Mouse (Mus musculus) MEL-GATA-1-ER (cell line): ENCODE results near the gene Hoxd9.

Experiments
- DNase-seq: peaks from one replicate; pipeline ENCODE4 v3.0.0-alpha.2; 2012; ENCODE audit warnings: low read depth; ENCODE audit errors: extremely low read depth

Gene Hoxd9

DNA sequence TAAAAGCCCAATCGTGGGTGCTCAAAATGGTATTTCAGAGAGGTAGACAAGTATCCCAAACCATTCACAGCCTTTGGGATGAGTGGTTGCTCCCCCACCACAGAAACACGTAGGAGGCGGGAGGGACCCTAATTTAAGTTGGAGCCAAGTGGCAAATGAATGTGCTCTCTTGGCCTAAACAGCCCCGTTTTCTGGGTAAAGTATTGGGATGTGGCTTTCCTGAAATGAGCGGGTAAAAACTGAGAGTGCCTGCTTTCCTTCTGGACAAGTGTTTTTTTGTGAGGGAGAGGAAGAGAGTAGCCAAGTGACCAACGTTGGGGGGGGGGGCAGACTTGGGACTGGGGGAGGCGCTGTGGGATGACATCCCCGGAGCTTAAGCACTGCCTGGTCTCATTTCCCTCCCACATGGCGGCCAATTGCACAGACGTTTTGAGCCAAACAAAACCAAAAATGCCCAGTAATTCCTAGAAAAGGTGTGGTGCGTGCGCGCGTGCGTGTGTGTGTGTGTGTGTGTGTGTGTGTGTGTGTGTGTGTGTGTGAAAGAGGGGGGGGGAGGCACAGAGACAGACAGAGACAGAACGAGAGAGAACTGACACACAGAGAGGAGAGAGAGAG lies 13.5 kb downstream of the Hoxd9 start:
- no peak for DNase-seq

DNA sequence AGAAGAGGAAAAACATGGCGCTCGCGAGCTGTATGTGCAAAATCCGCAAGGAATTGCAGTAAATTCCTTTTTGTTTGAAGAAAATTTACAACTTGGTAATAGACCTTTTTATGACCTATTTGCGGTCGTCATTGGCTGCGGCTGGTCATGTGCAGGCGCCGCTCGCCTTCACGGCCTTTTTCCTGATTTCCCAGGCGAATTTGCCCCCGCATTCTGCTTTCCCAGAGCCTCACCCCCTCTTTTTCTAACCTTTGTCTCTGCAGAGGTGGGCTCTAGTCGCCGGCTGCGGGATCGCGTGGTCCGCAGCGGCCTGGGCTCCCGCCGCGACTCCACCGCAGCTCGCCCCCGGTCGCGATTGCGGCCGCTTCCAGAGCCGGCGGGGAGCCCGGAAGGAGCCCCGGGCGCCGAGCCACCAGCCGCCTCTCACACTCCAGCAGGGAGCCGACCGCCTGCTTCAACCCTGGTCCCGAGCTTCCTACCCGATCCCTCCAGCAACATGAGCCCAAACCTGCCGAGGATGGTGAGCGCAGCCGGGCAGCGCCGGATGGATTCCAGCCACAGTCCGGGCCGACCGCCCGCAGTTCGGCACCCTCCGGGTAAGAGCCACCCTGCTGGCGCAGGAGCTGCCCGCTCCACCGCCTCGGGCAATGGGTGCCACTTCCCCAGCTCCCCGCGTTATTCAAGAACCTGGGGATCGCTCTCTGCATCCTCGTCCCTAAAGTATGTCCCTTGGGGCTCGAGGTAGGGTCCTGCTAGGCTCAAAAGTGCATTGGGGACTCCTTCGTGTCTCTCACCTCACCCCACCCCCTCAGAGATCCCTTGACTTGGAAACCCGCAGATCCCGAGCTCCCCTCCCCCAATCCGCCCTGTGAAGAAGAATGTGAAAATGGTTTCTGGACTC lies 14.4 kb downstream of the Hoxd9 start, which contains the start of the genes Hoxd3 and Hoxd4:
Hoxd3 (plus strand) TSS at position 207 of the 901 bp plus-strand sequence.
Hoxd4 (plus strand) TSS at position 209 of the 901 bp plus-strand sequence.
- no peak for DNase-seq

DNA sequence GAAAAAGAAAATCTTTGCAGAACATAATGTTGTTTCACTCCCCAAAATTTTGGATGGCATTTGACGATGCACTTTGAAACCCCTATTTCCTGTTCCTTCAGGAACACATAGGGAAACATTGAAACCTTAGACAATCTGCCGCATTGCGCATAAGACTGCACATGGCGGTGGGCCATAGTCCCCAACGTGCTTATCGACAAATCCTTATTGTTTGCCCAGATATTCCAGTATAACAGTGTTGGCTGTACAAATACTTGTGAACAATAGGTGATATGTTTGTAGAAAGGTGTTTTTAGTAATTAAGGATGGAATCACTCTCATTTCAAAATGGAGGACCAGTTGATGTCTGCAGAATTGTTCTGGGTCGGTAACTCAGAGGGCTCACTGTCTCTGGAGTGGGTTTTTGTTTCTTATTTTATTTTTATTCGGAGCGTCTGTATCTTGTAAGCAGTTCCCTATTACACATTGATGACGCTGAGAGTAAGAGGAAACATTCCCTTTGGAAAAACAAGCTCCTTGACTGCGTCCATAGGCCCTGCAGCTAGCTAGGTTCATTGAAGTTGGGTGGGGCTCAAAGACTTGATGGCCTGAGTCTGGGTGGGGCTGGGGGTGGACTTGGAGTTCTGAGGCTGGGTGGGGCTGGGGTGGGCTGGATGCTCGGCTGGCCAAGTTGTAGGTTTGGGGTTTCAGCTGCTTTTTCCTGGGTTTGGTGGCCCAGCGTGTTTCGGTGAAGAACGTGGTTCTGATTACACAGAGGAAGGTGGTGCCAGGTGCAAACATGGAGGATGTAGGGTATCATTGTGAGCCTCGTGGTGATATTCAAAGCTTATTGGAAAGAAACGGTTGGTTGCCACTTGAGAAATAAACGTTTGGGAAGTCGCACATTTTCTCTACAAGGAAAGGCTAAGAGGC lies 16.0 kb downstream of the Hoxd9 start:
- DNase-seq: no peak

DNA sequence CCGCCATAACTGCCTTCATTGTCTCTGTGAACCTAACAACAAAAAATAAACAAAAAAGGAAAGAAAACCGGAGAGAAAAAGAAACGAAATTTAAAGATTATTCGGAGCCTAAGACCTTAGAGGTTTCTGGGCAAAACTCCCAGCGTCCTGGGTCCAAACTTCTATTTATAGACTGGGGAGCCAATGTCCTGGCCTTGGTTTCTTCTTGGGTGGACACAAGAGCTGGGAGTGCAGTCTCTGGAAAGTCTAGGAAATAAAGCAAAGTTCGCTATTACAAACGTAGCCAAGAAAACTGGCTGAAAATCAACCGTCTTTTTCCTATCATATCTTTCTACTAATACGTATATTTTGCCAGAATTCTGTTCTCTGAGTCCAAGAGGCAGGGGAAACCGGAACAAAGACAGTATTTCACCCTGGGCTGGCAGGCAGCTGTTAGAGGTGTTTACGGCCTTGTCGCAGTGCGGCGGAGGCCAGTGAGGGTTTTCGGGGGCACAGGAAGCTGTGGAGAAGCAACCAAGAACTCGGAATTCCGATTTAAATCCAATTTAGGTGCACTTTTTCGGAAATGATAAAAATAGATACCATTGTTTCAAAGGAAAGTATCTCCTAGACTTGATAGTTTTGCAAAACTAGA lies 16.7 kb downstream of the Hoxd9 start:
- no peak for DNase-seq

DNA sequence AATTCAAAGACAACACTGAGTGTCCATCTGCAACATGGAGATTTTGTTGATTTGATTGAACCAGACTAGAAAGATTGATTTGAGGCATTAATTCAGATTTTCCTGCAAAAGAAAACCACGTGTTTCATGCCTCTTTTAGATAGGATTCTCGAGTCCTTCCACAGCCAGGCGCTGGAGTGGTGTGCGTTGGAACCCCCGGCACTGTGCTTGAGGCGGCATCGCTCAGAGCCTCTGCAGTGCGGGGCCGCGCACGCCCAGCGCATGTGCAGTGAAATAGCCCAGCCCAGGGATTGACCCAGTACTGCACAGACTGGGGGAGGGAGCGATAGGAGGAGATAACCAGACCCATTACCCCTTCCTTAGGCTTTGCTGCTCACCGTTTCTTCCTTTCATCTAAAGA lies 17.4 kb downstream of the Hoxd9 start:
- no peak for DNase-seq

DNA sequence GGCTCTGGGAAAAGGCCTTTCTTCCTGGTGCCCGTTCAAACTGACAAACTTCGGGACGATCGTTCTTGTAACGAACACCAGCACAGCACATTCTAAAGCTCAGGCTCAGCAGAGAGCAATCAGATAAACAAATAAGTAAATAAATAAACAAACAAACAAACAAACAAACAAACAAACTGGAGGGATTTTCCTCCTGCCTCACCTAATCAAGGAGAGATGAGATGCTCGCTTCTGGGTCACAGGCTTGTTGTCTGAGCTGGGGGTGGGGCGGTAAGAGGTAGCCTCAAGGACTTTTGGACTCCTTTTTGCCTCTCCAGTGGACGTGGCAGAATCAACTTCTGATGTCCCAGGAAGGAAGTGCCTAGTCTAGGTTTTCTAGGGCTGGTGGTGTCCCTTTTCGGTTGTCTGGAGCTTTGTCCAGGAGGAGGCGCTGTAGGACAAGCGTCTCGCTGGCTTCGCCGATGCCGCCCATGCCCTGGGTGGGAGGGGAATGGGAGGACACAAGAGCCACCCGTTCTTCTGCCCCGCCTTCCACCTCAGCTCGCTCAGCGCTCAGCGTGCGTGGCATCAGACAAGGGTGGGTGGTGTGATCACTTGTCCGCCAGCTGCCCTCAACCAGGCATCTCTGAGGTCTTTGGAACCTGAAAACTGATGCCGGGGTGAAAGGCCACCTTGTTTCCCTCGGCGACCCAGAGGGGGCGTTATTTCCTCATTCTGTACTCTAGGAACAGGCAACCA lies 18.1 kb downstream of the Hoxd9 start:
- peak; percentile 70 for DNase-seq

DNA sequence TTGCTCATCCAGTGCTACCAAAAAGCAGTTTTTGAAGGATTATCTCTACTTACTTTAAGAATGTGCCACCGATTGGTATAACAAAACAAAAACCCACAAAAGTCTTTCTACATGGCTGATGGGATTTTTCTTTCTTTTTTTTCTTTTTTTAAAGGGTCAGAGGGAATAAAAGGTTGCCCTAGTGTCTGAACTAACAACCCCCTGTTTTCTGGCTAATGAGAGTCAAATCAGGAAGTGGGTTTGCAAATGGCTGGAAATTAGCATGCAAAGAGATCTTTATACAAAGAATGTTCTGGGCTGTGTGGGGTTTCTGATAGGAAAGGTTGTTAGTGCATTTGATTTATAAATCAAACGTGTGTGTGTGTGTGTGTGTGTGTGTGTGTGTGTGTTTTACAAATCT lies 22.9 kb downstream of the Hoxd9 start:
- no peak for DNase-seq

DNA sequence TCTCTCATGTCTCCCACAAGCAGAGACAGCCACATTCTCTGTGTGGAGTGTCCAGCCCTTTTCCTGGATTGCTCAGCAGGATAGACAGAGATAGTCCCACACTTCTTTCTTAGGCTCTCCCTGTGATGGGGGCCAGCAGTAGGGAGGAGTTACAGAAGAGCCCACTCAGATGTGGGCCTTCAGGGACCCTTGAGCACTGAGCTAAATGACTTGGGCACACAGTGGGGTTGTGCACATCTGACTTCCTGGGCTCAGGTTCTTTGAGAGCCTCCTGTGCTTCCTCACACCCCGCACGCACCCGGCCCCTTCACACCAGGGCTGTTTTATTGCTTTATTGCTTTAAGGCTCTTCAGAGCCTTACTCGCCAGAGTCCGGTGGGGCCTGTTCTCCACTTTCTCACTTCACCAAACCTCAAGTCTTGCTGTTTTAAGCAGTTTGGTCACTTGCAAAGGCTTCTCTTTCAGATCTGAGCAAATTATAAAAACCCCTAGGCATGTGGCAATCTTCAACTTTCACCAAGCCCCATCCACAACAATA lies 23.5 kb downstream of the Hoxd9 start:
- no peak for DNase-seq

DNA sequence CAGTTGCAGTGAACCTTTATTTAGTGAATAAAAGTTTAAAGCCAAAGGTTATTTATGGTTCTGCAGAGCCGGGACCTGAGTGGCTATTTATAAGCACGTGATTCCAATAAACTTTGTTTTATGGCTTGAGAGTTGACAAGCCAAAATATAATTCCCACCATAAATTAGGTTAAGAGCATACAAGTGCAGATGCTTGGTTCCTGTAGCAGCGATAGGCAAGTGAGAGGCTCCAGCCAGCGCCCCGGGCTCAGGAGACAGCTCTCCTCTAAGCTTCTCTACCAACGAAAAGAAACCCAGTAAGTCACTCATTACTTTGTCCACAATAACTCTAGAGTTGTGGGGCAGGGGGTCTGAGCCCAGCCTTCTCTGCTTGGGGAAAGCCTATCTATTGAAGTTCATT lies 24.4 kb downstream of the Hoxd9 start:
- no peak for DNase-seq

DNA sequence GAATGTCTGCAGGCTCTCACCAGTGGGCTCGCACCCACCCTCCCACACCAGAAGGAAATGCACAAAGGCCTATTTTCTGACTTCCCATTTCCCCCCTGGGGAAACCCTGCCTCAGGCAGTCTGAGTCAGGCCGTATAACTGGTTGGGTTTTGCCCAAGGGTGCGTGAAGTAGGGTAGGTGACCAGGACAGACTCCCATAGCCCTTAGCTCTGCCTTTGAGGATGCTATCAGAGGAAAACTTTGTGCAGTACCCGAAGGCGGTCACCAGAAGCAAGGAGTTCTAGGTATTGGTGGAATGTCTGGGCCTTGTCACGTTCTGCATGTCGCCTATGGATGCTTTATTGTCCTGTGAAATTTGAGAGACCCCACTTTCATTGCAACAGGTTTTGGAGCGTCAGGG lies 25.4 kb downstream of the Hoxd9 start:
- no peak for DNase-seq

DNA sequence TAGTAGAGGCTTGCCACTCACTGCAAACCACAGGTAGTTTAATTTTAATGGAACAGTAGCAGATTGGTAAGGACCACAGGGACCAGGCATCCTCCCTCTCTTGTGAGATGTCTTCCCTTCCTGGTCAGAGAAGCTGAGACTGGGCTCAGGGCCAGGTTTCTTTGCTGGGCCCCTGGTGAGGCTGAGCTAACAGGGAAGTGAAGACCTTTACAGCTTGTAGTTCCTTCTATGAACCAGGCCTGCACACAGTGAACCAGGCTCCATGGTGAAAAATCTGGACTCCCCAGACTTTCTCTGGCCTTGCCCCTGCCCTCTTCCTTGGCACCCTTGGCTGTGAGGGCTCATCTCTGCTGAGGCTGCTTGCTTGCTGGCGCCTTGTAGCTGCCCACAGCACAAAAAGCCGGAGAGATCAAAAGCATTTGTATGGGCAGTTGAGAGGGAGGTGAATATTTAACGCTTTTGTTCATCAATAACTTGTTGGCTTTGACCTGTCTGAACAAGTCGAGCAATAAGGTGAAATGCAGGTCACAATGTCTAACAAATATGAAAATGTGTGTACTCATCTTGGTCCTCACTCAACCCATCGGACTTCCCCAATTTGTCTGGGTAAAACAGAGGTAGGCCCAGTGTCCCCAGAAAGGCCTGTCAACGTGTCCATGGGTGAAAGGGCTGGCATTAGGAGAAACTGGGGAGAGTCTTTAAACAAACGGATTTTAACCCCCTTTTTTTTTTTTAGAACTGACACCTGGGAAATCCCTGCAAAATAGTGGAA lies 26.9 kb downstream of the Hoxd9 start:
- DNase-seq: no peak

DNA sequence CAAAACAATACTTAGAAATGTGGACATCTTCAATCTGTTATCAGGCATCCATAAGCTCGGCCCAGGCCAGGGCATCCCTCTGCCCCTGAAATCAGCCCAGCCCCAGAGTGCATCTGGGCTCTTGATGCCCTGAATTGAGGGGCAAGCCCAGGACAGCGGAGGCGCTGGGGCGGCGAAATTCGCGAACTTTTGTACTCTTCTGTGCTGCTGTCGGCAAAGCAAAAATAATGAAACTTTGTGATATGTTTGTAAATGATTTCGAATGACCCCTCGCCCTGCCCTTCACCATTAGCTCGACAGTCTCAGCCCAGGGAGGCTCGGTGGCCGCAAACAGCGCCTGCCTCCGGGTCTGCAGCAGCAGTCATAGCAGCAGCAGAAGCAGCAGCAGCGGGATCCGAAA lies 27.6 kb downstream of the Hoxd9 start:
- DNase-seq: no peak

DNA sequence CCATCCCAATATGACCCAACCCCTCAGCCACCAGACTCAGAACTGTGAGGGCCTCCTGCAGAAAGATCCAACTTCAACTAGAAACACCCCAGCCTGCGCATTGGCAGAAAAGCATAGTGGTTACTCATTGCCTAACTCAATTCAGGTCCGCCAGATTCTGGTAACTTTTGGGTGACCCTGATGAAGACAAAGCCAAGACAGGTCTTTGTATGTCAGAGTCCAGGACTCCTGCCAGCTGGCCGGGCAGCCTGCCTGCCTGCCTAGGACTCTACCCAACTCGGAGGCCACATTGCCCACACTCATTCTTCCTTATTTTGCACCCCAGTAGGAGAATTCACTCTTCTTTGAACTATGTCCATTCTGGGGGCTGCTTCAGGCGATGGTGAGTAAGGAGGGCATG lies 29.0 kb downstream of the Hoxd9 start, which contains the start of gene Gm28230:
Gm28230 (plus strand) TSS at position 178 of the 400 bp plus-strand sequence.
- no peak for DNase-seq

DNA sequence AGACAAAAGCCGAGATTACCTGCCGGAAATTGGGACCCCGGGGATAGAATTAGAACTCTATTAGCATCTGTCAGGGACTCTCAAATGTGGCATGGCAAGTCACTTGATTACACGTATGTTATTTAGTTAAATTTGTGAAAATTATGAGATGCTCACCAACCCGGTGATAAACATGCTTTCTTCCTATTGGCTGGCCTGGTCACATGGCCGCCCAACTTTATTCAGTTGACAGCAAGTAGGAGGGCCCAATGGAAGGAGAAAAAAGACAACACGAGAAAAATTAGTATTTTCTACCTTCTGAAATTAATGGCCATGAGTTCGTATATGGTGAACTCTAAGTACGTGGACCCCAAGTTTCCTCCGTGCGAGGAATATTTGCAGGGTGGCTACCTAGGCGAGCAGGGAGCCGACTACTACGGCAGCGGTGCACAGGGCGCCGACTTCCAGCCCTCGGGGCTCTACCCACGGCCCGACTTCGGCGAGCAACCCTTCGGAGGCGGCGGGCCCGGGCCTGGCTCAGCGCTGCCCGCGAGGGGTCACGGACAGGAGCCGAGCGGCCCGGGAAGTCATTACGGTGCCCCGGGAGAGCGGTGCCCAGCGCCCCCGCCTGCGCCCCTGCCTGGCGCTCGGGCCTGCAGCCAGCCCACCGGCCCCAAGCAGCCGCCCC lies 29.6 kb downstream of the Hoxd9 start:
- DNase-seq: no peak

DNA sequence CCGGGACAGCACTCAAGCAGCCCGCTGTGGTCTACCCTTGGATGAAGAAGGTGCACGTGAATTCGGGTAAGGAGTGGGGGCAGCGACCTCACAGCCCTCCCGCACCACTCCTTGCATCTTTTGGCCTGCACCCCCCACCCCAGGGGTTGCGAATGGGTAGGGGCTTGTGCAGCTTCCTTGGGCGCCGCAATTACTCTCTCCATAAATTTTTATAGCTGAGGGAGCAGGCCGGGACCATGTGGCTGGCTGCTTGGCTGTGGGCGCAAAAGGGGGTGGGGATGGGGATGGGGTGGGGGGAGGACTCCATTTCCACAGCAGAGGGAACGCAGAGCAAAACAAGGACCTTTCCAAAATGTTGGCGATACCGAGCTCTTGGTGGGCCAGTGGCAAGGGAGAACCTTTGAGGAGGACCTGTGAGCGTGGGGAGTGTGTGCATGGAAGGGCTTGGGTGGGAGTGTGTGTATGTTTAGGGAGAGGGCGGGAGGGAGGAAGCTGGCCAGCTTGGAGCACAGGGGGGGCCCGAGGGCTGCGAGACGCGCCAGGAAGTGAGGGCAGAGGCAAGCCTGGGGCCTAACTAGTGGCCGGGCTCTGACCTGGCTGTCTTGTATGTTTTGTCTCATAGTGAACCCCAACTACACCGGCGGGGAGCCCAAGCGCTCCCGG lies 30.2 kb downstream of the Hoxd9 start:
- DNase-seq: no peak

DNA sequence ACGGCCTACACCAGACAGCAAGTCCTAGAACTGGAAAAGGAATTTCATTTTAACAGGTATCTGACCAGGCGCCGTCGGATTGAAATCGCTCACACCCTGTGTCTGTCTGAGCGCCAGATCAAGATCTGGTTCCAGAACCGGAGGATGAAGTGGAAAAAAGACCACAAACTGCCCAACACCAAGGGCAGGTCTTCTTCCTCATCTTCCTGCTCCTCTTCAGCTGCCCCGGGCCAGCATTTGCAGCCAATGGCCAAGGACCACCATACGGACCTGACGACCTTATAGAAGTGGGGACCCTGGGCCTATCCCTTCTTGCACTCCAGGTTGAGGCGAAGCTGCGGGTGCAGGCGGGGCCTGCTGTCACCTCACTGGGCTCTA lies 30.8 kb downstream of the Hoxd9 start:
- DNase-seq: no peak

DNA sequence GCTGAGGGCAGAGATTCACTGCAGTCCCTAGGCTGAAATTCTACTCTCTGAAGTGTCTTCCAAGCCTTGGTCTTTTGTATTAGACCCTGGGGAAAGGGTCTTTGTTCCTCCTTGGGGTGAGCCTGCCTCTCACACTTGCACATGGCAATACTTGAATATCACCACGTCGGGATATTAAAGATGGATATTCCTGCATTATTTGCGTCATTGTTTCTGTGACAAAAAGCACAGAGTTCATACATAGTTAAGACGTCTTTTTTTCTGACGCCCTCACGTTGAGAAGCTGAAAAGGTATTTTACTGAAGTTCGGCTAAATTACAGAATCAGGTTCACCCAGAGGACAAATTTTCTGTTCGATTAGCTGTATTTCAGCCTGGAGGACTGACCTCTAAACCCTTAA lies 32.8 kb downstream of the Hoxd9 start:
- no peak for DNase-seq

DNA sequence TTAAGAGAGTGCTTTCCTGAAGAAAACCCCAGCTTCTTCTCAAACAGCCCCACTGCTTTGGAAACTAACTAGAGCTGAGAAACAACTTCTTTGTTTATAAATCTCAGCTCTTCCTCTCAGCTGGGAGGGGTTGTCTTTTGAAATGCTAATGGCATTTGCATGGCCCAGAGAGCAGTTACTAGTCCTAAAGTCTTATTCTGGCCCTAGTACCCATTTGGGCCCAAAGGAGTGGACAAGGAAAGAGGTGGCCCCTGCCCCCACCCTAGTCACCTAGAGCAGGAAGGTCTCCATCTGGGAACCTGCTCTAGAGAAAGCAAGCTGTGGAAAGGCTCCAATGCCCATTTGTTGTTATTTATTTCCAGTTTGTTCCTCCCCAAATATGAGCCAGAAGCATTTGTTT lies 33.5 kb downstream of the Hoxd9 start:
- no peak for DNase-seq
